Mouse (Mus musculus) ES-Bruce4 (cell line): ENCODE data around the gene Slit3.

Source experiments
- CTCF ChIP-seq: IDR thresholded peaks from one replicate; pipeline ENCODE4 v1.8.1; 2011; ENCODE audit warnings: low read depth, low read length
- EP300 ChIP-seq: IDR thresholded peaks from 2 replicates; pipeline ENCODE4 v1.6.1; 2011; ENCODE audit warnings: low read depth, low read length; ENCODE audit not compliant: insufficient read depth

DNA sequence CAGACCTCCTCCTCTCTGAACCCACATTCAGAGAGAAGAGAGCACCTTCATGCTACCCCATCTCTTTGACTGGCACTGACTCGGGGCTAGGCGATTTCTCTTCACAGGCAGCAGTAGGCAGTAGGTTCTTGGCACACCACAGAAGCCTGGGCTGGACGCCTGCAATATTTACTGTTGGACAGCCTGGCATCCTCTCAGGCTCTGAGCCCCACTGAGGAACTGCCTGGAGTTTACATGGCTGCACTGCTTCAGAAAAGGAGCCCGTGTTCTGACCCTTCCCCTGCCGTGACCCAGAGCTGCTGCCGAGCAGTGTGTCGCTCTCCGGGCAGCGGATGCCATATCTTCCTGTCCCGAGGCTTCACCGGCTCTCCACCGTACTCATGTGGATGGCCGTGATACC is 583.4 kb downstream of the Slit3 start:
- no peak for TF ChIP-seq EP300
- no peak for TF ChIP-seq CTCF
